Mouse (Mus musculus): Measurements from ENCODE around the gene Rdh11.
"Not testable (repeated sequence)": the region's sequence is repeated elsewhere in the genome, so short reads cannot be mapped to it uniquely, and the experiment has no call there.

The Rdh11 gene

DNA sequence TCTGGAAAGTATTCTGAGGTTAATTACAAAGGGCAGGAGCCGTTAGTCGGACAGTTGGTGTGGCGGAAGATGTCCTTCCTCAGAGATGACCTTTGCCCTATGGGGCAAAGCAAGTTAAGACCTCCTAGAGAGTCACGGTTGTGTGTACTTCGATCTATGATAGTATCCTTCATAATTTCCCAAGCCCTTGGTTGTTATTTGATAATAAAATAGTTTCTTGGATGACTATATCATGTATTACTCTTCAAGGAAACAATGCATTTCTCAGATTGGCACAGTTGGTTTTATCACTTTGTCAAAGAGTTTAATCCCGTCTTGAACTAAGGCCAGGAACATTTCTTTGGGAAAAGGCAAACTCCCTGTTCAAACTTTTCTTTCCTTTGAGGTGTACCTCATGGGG is at the start of gene Rdh11:
Gene Rdh11, minus strand, starts transcription at position 101 of the 400 bp plus-strand sequence.
- no peak for DNase-seq

DNA sequence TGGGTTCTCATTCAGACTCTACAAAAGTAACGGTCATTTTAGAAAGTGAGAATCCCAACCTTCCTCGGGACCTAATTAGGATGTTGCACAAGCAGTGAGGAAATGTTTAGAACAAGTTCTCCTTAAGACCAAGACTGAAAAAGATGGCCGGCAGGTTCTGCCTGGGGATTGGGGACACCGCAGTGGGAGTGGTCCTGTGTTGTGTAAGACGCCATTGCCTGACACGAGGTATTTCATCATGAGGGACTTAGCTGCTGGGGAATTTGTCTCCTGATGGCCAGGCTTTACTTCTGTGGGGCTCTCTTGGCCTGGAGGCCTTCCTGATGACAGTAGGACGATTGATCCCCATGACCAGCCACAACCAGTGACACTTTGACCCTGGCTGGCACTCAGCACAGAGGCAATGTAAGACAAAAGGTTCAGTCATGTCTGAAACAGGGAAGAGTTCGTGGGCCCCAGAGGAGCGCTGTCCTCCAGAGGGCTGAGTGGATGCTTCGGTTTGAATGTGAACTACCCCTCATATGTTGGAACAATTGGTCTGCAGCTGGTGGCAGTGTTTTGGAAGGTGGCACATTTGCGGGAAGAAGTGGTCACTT is 43.5 kb upstream of the Rdh11 start:
- no peak for DNase-seq

DNA sequence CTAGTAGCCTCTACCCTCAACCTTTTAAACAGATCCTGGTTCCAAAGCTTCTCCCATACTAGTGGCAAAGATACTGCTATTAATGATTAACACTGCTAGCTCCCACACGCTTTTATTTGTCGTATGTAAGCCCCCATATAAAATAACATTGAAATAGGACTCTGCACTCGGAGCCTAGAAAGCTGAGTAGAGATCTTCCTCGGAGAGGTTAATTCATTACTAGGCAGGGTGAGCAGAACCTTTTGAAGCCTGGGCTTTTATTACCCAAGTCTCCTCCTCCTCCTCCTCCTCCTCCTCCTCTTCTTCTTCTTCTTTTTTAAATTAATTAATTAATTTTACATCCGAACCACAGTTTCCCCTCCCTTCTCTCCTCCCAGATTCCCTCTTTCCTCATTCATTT is 25.4 kb upstream of the Rdh11 start:
- no peak for DNase-seq

DNA sequence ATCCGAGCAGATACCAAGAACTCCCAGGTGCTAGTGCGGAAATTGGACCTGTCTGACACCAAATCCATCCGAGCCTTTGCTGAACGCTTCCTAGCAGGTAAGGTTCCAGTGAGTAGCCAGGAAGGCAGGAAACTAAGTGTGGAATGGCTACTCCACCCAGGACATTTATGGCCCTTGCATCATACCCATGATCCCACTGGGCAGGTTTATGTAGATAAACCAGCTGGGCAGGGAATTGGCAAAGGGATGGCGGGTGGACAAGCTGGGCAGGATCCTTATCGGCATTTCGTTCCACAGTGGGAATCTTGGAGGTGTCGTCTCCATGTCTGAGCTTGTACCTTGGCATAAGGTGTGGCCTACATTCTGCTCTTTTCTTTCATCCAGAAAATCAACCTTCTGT is 19.4 kb upstream of the Rdh11 start:
- DNase-seq = no peak

DNA sequence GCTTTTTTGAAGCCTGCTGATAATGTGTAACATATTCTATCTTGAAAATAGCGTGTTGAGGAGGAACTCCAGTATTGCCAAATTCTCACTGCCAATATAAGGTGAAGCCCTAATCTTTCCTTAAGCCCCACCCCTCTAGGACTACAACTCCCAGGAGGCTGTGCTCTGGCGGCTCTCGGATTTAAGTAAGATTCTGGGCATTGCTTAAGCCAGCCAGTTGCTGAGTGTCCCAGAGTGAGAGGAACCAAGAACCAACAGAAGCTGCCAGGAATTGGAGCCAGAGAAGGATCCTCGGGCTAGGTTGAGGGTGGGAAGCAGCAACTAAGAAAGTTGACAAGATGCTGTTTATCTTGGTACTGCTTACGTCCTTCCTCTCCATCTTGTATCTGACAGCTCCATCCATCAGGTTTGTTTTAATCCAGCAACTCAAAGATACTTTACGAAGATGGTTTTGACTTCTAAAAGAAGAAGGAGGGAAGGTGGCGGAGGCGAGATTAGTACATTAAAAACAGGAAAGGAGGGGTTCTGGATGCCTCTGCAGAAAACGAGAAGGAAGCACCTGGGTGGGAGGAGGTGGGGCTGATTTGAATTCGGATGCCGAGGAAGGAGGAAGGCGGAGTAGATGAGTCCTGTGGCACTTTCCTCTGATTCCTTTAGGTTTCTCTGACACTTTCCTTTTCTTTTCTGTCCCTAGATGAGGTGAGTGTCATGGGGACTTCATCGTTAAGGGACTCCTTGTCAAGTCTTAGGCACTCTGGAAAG is 16.8 kb upstream of the Rdh11 start, which contains the start of gene Rdh12:
Gene Rdh12, plus strand, starts transcription at position 212 of the 762 bp plus-strand sequence.
- DNase-seq = peak; percentile 24 to 37

DNA sequence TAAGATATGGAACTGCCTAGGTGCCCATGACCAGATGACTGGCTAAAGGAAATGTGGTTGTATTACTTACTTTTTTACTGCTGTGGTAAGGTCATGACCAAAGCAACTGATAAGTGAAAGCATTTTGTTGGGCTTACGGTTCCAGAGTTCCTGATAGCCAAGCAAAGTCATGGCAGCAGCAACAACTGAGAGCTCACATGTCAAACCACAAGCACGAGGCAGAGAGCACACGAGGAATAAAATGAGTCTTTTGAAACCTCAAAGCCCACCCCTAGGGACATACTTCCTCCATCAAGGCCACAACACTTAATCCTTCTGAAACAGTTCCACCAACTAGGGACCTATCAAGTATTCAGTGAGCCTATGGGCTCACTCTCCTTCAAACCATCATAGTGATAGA is 9.8 kb upstream of the Rdh11 start:
- no peak for DNase-seq

DNA sequence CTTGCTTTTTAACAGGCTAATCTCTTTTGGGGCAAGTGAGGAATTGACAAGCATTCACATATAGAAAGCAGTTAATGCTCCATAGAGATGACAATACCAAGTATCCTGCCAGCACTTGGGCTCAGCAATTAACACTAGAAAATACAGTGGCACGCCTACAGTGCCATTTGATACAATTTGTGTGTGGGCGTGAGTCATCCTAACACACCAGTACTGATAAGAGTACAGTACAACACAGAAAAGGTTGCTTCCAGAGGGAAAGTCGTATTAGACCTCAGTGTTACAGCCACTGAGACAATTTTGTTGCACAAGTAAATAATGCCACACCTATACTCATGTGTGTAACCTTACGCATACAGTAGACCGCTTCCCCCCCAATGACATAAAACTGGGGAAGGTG is 5.0 kb upstream of the Rdh11 start:
- DNase-seq = no peak

DNA sequence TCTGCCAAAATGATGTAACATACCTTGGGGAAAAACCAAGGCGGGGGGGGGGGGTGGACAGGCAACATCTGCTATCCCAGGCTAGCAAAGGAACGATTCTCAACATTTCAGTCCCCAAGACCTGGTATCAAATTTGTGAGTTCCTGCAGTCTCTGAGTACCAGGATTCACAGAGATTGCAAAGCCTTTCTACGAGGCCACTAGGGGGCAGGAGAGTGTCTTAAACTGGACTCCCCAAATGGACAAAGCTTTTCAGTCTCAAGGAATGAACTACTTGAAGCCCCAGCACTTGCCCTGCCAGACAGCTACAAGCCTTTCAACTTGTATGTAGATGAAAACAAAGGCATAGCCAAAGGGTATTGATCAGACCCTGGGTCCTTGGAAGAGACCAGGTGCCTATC is 1.3 kb upstream of the Rdh11 start:
- DNase-seq = peak; percentile 33 to 48

DNA sequence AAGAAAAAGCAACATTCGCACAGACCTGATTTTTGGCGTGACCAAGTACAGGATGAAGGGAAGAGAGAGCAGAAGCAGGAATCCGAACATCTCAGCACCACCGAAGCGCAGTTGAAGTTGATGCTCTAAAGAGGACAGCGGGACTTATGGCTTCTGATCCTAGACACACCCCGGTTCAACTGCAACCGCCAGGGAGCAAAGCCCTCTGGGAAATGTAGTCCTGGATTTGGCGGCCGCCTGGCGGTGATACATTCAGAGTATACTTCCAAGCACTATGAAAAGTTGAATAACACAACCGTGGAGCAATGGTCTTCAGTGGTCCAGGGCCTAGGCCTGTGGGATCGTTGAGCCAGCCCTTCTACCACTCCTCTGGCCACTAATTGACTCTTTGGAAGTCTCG is 392 bp downstream of the Rdh11 start:
- DNase-seq = peak; percentile 77 to 79

DNA sequence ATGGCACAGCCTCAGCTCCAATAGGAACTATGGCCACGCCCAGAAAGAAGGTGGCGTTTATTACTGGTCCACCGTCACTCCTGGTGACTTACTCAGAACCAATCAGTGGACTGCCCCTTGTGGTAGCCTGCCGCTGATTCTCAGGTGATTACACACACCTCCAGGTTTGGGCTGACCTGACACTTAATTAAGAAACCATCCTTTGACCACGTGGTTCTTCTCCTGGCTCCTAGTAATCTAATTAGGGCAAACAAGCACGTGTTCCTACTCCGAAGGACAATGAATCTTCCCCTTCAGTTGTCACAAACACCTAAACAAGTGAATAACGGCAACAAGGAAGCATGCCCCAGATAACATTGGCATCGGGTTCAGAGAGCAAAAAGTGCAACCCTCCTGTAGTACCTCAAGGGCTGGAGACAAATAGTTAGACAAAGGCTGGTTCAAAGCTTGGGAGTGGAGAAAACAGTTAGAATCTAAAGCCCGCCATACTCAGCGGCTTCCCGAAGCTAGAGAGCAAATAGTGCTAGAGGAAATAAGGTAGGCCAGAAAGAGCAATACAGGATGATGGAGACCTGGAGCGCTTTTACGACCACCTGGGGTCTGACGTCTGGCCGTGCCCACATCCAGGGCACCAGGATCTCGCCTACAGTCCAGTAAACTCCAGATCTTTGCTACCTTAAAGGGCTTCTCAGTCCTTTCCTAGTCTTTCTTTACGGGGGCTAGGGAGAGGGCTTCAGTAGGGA is 991 bp downstream of the Rdh11 start:
- DNase-seq = peak; percentile 40 to 60

DNA sequence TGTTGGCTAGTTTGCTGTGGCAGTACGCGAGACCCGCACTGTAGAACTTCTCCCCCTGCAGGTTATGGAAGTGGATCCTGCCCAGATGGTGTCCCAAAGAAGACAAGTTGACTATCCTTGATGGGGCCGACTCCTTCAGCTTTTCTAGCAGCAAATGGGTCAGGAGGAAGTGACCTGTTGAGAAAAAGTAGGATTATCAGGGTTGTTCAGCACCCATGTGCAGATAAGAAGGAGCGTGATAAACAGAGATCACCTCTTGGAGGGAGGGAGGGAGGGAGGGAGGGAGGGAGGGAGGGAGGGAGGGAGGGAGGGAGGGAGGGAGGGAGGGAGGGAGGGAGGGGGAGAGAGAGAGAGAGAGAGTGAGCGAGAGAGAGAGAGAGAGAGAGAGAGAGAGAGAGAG is 6.9 kb downstream of the Rdh11 start:
- not testable (repeated sequence) for DNase-seq

DNA sequence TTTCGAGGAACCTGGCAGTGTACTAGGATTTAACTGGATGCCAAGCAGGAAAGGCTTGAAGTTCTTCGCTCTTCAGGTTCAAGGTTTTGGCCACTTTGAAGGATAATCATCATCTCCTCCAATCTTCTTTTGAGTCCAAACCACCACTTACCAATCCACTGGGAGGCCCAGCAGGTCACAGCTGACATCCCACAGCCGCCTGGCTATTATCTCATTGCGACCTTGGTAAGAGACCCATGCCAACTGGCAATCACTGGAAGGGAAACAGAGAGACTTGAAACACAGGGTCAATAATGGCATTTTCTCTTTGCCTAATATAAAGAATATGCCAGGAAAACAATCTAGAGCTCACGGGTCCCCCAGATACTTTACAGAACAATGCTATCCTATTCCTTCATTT is 16.1 kb downstream of the Rdh11 start:
- no peak for DNase-seq

DNA sequence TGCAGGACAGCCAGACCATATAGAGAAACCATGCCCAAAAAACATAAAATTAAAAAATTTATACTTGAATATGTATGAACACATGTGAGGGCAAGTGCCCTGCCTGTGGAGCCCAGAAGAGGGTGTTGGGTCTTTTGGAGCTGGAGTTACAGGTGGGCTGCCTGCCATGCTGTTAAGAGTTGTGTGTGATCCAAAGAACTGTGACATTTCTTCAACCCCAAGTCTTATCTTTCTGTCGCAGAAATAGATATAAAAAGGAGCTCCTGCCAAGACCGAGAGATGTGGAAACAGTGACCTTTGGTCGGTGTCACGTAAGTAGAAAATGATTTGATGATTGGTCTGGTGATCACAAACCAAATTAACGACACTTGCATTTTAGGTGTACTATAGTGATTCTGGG is 18.4 kb downstream of the Rdh11 start:
- no peak for DNase-seq

DNA sequence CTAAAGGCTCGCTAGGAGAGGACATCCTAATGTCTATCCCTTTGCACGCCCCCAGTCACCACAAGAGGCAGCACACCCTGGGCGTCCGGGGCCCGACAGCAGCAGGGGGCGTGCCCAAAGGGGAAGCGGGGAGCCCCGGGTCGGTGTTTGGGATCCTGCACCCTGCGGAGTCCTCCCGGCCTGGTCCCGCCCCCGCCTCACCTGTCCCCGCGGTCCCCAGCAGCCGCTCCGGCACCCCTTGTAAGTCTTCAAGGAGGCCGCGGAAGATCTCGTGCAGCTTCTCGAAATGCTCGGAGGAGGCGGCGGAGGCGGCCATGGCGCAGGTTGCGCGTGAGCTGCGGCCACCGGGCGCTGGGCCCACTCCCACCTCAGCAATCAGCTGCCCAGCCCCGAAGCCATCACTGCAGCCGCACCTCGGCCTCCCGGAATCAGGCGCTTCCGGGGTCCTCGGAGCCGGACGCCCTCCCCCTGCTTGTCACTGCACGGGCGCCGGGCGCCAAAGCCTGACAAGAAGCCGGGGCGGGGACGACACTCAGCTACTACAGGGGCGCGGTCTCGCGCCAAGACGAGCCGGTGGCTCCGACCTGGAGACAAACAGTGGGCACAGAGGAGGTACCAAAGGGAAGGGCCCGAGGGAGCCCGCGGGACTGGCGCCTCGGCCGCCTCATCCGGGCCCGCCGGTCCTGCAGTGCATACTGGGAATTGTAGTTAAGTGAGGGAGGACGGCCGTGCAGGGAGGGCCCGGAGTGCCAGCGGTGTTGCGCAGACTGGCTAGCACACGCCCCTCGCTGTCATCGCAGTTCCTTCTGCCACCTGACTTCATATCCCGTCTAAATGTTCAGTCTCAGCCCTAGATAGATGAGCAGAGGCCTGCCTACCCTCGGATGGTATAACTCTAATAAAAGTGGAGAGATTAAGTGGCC is 19.8 kb downstream of the Rdh11 start, which contains the start of gene Vti1b:
Gene Vti1b, minus strand, starts transcription at position 649 of the 923 bp plus-strand sequence.
- peak; percentile 89 to 90 for DNase-seq

DNA sequence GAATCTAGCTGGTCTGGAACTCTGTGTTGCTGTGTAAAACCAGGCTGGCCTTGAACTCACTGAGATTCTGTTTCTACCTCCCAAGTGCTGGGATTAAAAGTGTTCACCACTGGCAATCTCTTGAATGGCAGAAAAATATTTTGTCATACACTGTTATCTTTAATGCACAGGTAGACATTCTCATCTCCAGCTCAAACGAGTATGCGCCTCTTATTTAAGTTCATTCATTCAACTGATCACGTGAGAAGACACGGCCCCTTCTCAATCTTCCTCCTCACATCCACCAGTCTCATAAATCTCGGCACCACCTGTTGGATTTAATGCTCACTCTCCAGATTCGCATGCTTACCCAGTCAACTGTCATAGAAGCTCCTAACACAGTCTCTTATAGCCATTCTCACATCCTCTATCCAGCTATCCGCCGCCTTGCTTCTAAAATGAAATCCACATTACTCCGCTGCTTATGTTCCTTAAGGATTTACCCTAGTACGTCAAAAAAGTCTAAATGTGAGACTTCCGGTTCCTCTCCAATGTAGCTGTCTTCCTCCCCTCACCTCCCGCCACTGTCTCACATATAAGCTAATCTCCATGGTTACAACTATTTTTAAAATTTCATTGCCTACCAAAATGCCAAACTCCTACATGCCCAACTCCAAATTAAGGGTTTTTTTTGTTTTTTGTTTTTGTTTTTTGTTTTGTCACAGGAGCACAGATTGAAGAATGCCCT is 20.7 kb downstream of the Rdh11 start:
- no peak for DNase-seq

DNA sequence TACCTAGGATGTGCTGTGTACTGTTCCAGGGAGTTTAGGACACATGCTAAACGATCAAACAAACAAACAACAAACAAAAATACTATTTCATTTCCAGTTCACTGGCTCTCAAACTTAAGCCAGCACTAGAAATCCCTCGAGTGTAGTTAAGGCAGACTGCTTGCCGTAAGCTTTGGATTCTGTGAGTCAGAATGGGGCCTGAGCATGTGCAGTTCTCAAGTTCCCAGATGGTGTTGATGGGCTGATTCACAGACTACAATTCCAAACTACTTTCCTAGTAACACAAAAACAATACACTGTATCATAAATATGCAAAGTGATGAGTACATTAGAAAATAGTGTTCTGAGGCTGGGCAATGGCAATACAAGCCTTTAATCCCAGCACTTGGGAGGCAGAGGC is 21.7 kb downstream of the Rdh11 start:
- DNase-seq = no peak

DNA sequence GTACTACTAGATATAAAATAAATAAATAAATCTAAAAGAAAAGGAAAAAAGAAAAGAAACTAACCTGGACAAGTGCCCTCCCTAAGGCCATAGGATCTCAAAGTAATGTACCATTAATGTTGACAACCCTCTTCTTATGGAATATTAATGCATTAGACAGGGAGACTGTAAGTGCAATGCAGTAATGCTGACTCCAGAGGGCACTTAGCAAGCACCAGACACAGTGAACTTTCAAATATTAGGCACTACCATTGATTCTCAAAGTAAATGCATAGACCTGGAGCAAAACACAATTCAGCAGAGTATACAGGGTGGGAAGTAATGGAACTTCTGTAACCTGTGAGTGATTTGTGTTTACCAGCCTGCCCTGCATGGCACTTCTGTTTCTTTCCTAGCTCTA is 22.9 kb downstream of the Rdh11 start:
- no peak for DNase-seq

DNA sequence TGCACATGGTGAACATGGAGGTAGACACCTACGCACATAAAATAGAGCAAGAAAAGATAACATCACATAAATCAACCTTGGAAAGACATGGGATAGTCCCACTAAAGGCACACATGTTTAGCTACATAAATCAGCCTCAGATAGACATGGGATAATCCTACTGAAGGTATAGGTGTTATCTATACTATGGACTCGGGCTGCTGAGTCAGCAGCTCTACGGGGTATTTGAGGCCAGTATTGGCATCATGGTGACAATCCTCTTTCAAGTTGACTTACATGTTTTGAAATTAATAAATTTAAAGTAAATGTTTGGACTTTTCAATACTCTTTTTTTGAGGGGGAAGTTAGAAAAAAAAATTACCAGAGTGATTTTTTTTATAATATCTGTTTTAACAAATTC is 29.2 kb downstream of the Rdh11 start:
- no peak for DNase-seq

DNA sequence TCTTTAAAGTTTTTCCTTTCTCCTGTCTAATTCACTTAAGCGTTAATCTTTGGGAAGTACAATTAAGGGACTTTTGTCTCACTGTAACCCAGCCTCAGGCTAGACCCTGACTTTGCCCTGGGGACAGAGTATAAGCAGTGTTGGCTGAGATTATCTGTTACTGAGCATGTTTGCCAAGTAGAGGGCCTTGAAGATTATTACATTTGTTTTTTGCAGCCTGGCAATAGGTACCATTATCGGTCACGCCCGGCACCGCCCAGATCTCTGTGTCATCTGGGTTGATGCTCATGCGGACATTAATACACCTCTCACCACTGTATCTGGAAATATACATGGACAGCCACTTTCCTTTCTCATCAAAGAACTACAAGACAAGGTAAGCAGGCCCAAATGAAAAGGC is 42.4 kb downstream of the Rdh11 start:
- DNase-seq = no peak

DNA sequence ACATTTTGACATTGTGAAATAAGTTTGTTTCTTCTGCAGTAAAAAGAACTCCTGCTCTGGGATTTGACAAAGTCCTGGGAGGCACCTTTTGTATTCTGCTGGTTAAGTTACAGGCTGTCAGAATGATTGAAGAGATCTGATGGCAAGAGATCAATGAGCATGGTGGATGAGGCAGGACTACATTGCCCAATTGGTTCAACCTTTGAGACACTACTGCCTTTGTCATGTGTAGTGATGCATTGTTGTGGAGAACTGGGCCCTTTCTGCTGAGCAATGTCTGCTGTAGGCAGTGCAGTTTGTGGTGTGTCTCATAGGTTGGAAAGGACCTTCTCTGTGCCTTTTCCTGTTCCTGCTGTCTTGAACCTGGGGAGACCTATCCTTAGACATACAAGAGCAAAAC is 50.7 kb downstream of the Rdh11 start:
- DNase-seq = no peak

DNA sequence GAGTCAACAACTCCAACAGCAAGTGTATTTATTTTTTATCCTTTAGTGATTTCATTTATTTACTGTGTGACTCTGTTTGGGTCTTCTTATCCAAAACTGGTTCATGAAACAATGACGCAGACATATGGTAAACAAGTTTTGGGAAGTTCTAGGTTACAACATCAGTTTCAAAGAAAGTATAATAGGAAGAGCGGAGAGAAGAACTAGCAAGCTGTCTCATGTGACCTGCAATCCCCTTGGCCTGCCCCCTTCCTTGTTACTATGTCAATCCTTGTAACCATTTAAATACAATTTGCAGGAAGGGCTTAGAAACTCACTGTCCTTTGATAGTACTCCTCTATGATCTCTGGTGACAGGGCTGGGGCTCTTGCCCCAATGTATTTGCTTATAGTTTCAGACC is 51.3 kb downstream of the Rdh11 start:
- DNase-seq = no peak

DNA sequence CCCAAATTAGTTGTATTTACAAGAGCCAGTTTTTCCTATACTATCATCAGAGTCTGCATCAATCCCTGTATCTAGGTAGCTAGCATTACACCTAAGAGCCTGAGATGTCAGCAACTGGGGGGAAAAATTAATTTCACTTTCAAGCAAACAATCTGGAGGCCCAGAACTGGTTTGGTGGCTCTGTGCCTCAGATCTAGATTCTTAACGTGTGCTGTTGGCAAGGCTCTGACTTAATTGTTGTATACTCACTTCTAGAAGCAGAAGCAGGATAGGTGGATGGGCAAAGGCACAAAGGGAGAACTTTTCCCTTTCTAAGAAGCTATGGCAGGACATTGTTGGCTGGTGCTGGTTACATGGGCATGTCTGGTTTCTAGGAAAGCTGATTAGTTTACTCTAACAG is 52.7 kb downstream of the Rdh11 start:
- DNase-seq = no peak

Data from thymus, postnatal 36 days (tissue).